In the genomic region with DNA sequence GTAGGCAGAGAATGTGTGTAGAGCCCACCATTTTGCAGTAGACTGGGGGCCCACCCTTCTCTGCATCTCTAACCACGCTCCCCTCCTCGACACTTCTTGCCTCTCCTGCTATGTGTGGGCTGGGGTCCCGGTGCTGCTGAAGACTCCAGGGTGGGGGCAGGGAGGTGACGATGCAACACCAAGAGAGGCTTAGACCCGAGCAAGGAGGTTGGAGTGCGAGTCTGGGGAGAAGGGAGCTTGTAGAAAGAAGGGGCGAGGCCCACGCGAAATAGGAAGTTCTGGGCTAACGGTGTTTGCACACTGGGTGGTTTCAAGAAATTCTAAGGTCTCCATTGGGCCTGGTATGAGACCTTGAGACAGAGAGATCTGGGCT, we compare ENCODE assay signal across 8 mouse cellular contexts. TPM values are rescaled to one million over a fixed set of nuclear protein-coding genes. Genes with fewer than 3 reads are reported as not detected.
A peak's percentile ranks its signal among the peaks of the same experiment; 100 is the strongest.
DNase-seq lines count a peak whose midpoint lies in the region; ATAC-seq and TF ChIP-seq lines count a peak whose summit lies in the region.

No protein-coding gene starts in this region.

- 2% methylated on average over 10 of the region's 10 CpGs for WGBS in embryonic facial prominence, embryonic 11.5 days
- WGBS in thymus, adult 2 months = 1% methylated on average over 10 of the region's 10 CpGs

- peak overlapping the region; percentile 78 for H3K9ac ChIP-seq in embryonic facial prominence, embryonic 11.5 days (replicated peaks; ENCODE audit: low read length)

- no peak for TF ChIP-seq CTCF in thymus, adult 2 months (IDR thresholded peaks at IDR 0.05; ENCODE audit: borderline replicate concordance, control insufficient read depth, extremely low read depth, insufficient read depth, low read length, poor library complexity)

- ATAC-seq in embryonic facial prominence, embryonic 11.5 days (replicated peaks; ENCODE audit: insufficient number of reproducible peaks, low FRiP score, low TSS enrichment, low read depth) = no peak
- peak; percentile 25 for ATAC-seq in megakaryocyte, adult 5-6 weeks (ENCODE audit: poor library complexity, severe bottlenecking)

- intact Hi-C loops in gastrocnemius, postnatal 14 days (cut with DNase I; ENCODE audit: low total_unique reads) = no loop called here

- H3K4me3 ChIP-seq in embryonic facial prominence, embryonic 11.5 days (ENCODE audit: low read depth, low read length) = peak overlapping the region; percentile 62
- H3K4me3 ChIP-seq in thymus, adult 2 months (ENCODE audit: control insufficient read depth, insufficient read depth, low read length) = peak overlapping the region; percentile 94

- no peaks in the 10 kb centered on the region for H3K27me3 ChIP-seq in embryonic facial prominence, embryonic 11.5 days (ENCODE audit: control insufficient read depth, insufficient read depth, low read length)
- H3K27me3 ChIP-seq in thymus, adult 2 months (ENCODE audit: control insufficient read depth, insufficient read depth, low read length) = no peaks in the 10 kb centered on the region

- H3K4me1 ChIP-seq in embryonic facial prominence, embryonic 11.5 days (ENCODE audit: control insufficient read depth, insufficient read depth, low read length) = no peaks in the 10 kb centered on the region
- peaks cover 23% of the 10 kb centered on the region for H3K4me1 ChIP-seq in thymus, adult 2 months (replicated peaks; ENCODE audit: control insufficient read depth, insufficient read depth, low read length)

- TF ChIP-seq POLR2A in thymus, adult 2 months (IDR thresholded peaks at IDR 0.05; ENCODE audit: control insufficient read depth, extremely low read depth, insufficient read depth, low read length, poor library complexity) = no peak

- peak; percentile 28 for DNase-seq in gastrocnemius, postnatal 14 days
- DNase-seq in gastrocnemius, adult 8-10 months (ENCODE audit: low spot score in 2 of 2) = no peak
- DNase-seq in CD4-positive helper T cell, adult 2 months (ENCODE audit: low read depth, low spot score) = peak; percentile 25
- peak; percentile 47 for DNase-seq in embryonic facial prominence, embryonic 11.5 days (ENCODE audit: low spot score)
- DNase-seq in induced T-regulatory cell, adult 2 months (ENCODE audit: low read depth) = peak; percentile 51
- DNase-seq in thymus, adult 2 months = peak; percentile 45
- DNase-seq in retina, embryonic 14.5 days (ENCODE audit: low spot score) = no peak

- peak overlapping the region; percentile 74 for H3K4me2 ChIP-seq in embryonic facial prominence, embryonic 11.5 days (ENCODE audit: low read depth, low read length)

- peak overlapping the region; percentile 86; the same call in 1 of the 2 replicates for H3K27ac ChIP-seq in embryonic facial prominence, embryonic 11.5 days (replicated peaks; ENCODE audit: low read depth, low read length)
- H3K27ac ChIP-seq in thymus, adult 2 months (ENCODE audit: control insufficient read depth, insufficient read depth, low read length) = no peak overlapping the region

- H3K36me3 ChIP-seq in embryonic facial prominence, embryonic 11.5 days (replicated peaks; ENCODE audit: control insufficient read depth, insufficient read depth, low read depth, low read length) = no peaks in the 10 kb centered on the region
- H3K36me3 ChIP-seq in thymus, adult 2 months (ENCODE audit: control insufficient read depth, insufficient read depth, low read length) = no peaks in the 10 kb centered on the region

- no peaks in the 10 kb centered on the region for H3K9me3 ChIP-seq in embryonic facial prominence, embryonic 11.5 days (replicated peaks; ENCODE audit: control insufficient read depth, low read length)

RNA-seq across cellular contexts. Expression of a gene that starts 1.6 kb away (rescaled TPM):
- total RNA-seq in gastrocnemius, postnatal 14 days (2021) = 10 to 100 TPM; 13.7 to 19.7 TPM
- 10 to 100 TPM in 3 of 4 experiments, 1 to 10 TPM in 1; 5.8 to 10.9 (median 10.6) TPM for total RNA-seq in gastrocnemius, adult 8-10 months (2022)
- polyA plus RNA-seq in embryonic facial prominence, embryonic 11.5 days (2014; fragmentation: Nextera tagmentation; extraction: Ambion mirVana) = 131 TPM in 2 replicates
- total RNA-seq in megakaryocyte, adult 5-6 weeks (2015) = 195 and 196 TPM in 2 replicates
- 517 and 539 TPM in 2 replicates for total RNA-seq in megakaryocyte, adult 5-6 weeks (2017)
- 269 and 361 TPM in 2 replicates for polyA plus RNA-seq in thymus, adult 2 months (2012; rRNA removed)

RNA-seq across cellular contexts. Expression of a gene that starts 58.5 kb away (rescaled TPM):
- under 1 TPM; 0.66 to 0.73 TPM for total RNA-seq in gastrocnemius, postnatal 14 days (2021)
- total RNA-seq in gastrocnemius, adult 8-10 months (2022) = under 1 TPM in 3 of 4 experiments, not detected in 1; 0.05 to 0.19 (median 0.19) TPM
- 0.88 and 2.2 TPM in 2 replicates for polyA plus RNA-seq in embryonic facial prominence, embryonic 11.5 days (2014; fragmentation: Nextera tagmentation; extraction: Ambion mirVana)
- 3.7 and 5.0 TPM in 2 replicates for total RNA-seq in megakaryocyte, adult 5-6 weeks (2015)
- total RNA-seq in megakaryocyte, adult 5-6 weeks (2017) = 3.9 and 4.3 TPM in 2 replicates
- 1.6 and 2.2 TPM in 2 replicates for polyA plus RNA-seq in thymus, adult 2 months (2012; rRNA removed)

Comparison
In these comparisons a context has a peak if more than half of its experiments do, and no peak if none do; other contexts are left out.
1. DNase-seq: peak in gastrocnemius, postnatal 14 days (single experiment), CD4-positive helper T cell, adult 2 months (single experiment), embryonic facial prominence, embryonic 11.5 days (single experiment), induced T-regulatory cell, adult 2 months (single experiment) and thymus, adult 2 months (single experiment); none in gastrocnemius, adult 8-10 months (0 of 2) and retina, embryonic 14.5 days (single experiment).
2. RNA of a gene that starts 1.6 kb away (total RNA-seq): 195 to 539 TPM in megakaryocyte, adult 5-6 weeks; 13.7 to 19.7 TPM in gastrocnemius, postnatal 14 days and 5.8 to 10.9 TPM in gastrocnemius, adult 8-10 months; every median in the first group is over 4 times any median in the second.